In genomic region chr1:180215044-180215443, GRCm38 (mm10) we compare ENCODE assay signal across 8 mouse cellular contexts. TPM values are rescaled to one million over a fixed set of nuclear protein-coding genes. Genes with fewer than 3 reads are reported as not detected.
A peak's percentile ranks its signal among the peaks of the same experiment; 100 is the strongest.
DNase-seq lines count a peak whose midpoint lies in the region; ATAC-seq lines count a peak whose summit lies in the region.

No protein-coding gene starts in this region.

- peak; percentile 85 to 87 for DNase-seq in B cell, adult 2 months
- DNase-seq in adrenal gland, postnatal 10 days: peak; percentile 79
- peak; percentile 74 for DNase-seq in embryonic facial prominence, embryonic 10.5 days (ENCODE audit: low spot score)
- peak; percentile 64 for DNase-seq in heart, adult 8-10 months (ENCODE audit: low spot score)
- peak; percentile 56 for DNase-seq in liver, embryonic 11.5 days (ENCODE audit: low spot score)
- DNase-seq in natural killer cell, adult 2 months (ENCODE audit: low spot score in 2 of 2): peak; percentile 49 to 74

- H3K27me3 ChIP-seq in embryonic facial prominence, embryonic 10.5 days (replicated peaks; ENCODE audit: low read depth, poor library complexity, severe bottlenecking): no peaks in the 10 kb centered on the region
- H3K27me3 ChIP-seq in kidney, embryonic 14.5 days (ENCODE audit: control insufficient read depth, insufficient read depth, low read length): no peaks in the 10 kb centered on the region
- no peaks in the 10 kb centered on the region for H3K27me3 ChIP-seq in liver, embryonic 11.5 days (replicated peaks; ENCODE audit: control insufficient read depth, insufficient read depth, low read length)
- H3K27me3 ChIP-seq in stomach, embryonic 16.5 days (ENCODE audit: control insufficient read depth, insufficient read depth, low read length): no peaks in the 10 kb centered on the region

- 23% methylated on average over 4 of the region's 4 CpGs for WGBS in embryonic facial prominence, embryonic 10.5 days
- 24% methylated on average over 4 of the region's 4 CpGs for WGBS in kidney, embryonic 14.5 days
- WGBS in liver, embryonic 11.5 days: 20% methylated on average over 4 of the region's 4 CpGs
- 16% methylated on average over 4 of the region's 4 CpGs for WGBS in stomach, embryonic 16.5 days

- H3K4me2 ChIP-seq in kidney, embryonic 14.5 days (replicated peaks; ENCODE audit: low read depth, low read length): no peak overlapping the region
- H3K4me2 ChIP-seq in liver, embryonic 11.5 days: no peak overlapping the region
- no peak overlapping the region for H3K4me2 ChIP-seq in stomach, embryonic 16.5 days (ENCODE audit: low read depth, low read length)

- no peak overlapping the region for H3K27ac ChIP-seq in embryonic facial prominence, embryonic 10.5 days (replicated peaks)
- no peak overlapping the region for H3K27ac ChIP-seq in kidney, embryonic 14.5 days (ENCODE audit: low read depth, low read length)
- H3K27ac ChIP-seq in liver, embryonic 11.5 days (ENCODE audit: low read depth, low read length): no peak overlapping the region
- no peak overlapping the region for H3K27ac ChIP-seq in stomach, embryonic 16.5 days (ENCODE audit: low read length)

- H3K4me1 ChIP-seq in embryonic facial prominence, embryonic 10.5 days: no peaks in the 10 kb centered on the region
- H3K4me1 ChIP-seq in kidney, embryonic 14.5 days (ENCODE audit: control insufficient read depth, insufficient read depth, low read length): no peaks in the 10 kb centered on the region
- H3K4me1 ChIP-seq in liver, embryonic 11.5 days (replicated peaks; ENCODE audit: control insufficient read depth, insufficient read depth, low read length): no peaks in the 10 kb centered on the region; the same call in 1 of the 2 replicates
- no peaks in the 10 kb centered on the region for H3K4me1 ChIP-seq in stomach, embryonic 16.5 days (ENCODE audit: control insufficient read depth, insufficient read depth, low read length)

- H3K9me3 ChIP-seq in embryonic facial prominence, embryonic 10.5 days: no peaks in the 10 kb centered on the region
- no peaks in the 10 kb centered on the region for H3K9me3 ChIP-seq in kidney, embryonic 14.5 days (ENCODE audit: control insufficient read depth, low read length)
- no peaks in the 10 kb centered on the region for H3K9me3 ChIP-seq in liver, embryonic 11.5 days (ENCODE audit: control insufficient read depth, low read length)
- H3K9me3 ChIP-seq in stomach, embryonic 16.5 days (replicated peaks; ENCODE audit: control insufficient read depth, low read length): no peaks in the 10 kb centered on the region

- H3K9ac ChIP-seq in kidney, embryonic 14.5 days (ENCODE audit: low read depth, low read length): no peak overlapping the region
- H3K9ac ChIP-seq in liver, embryonic 11.5 days (ENCODE audit: low read depth, low read length): no peak overlapping the region
- no peak overlapping the region for H3K9ac ChIP-seq in stomach, embryonic 16.5 days (ENCODE audit: low read length)

- ATAC-seq in kidney, embryonic 14.5 days (ENCODE audit: low FRiP score, low TSS enrichment): peak; percentile 85
- ATAC-seq in liver, embryonic 11.5 days (replicated peaks; ENCODE audit: low FRiP score): peak; percentile 78; the same call in 1 of the 2 replicates
- peak; percentile 93 for ATAC-seq in stomach, embryonic 16.5 days (ENCODE audit: insufficient read depth, low FRiP score)

- H3K4me3 ChIP-seq in embryonic facial prominence, embryonic 10.5 days: no peak overlapping the region
- H3K4me3 ChIP-seq in kidney, embryonic 14.5 days (ENCODE audit: low read length): no peak overlapping the region
- H3K4me3 ChIP-seq in liver, embryonic 11.5 days (ENCODE audit: low read depth, low read length): no peak overlapping the region
- no peak overlapping the region for H3K4me3 ChIP-seq in stomach, embryonic 16.5 days (replicated peaks; ENCODE audit: low read length)

- no peaks in the 10 kb centered on the region for H3K36me3 ChIP-seq in embryonic facial prominence, embryonic 10.5 days (replicated peaks)
- no peaks in the 10 kb centered on the region for H3K36me3 ChIP-seq in kidney, embryonic 14.5 days (ENCODE audit: control insufficient read depth, insufficient read depth, low read length)
- H3K36me3 ChIP-seq in liver, embryonic 11.5 days (ENCODE audit: control insufficient read depth, insufficient read depth, low read length): no peaks in the 10 kb centered on the region
- no peaks in the 10 kb centered on the region for H3K36me3 ChIP-seq in stomach, embryonic 16.5 days (ENCODE audit: control insufficient read depth, insufficient read depth, low read length)

RNA-seq across cellular contexts. Expression of gene Coq8a, which starts 15.6 kb away (rescaled TPM):
- 1,000 to 10,000 TPM; 1,138 to 1,532 TPM for total RNA-seq in adrenal gland, postnatal 10 days (2021)
- 1.7 and 2.6 TPM in 2 replicates for polyA plus RNA-seq in embryonic facial prominence, embryonic 10.5 days (2016; fragmentation: Nextera tagmentation; extraction: Ambion mirVana)
- total RNA-seq in heart, adult 8-10 months (2022): 1,000 to 10,000 TPM in 1 of 4 experiments, 100 to 1,000 TPM in 3; 923 to 1,131 (median 957) TPM
- polyA plus RNA-seq in kidney, embryonic 14.5 days (2014; fragmentation: Nextera tagmentation; extraction: Ambion mirVana): 6.0 and 10.4 TPM in 2 replicates
- 6.7 and 9.3 TPM in 2 replicates for polyA plus RNA-seq in liver, embryonic 11.5 days (2014; fragmentation: Nextera tagmentation; extraction: Ambion mirVana)
- 25.7 and 38.3 TPM in 2 replicates for polyA plus RNA-seq in stomach, embryonic 16.5 days (2015; fragmentation: Nextera tagmentation; extraction: Ambion mirVana)

RNA-seq across cellular contexts. Expression of gene Psen2, which starts 48.2 kb away (rescaled TPM):
- total RNA-seq in adrenal gland, postnatal 10 days (2021): 10 to 100 TPM; 25.4 to 26.7 TPM
- polyA plus RNA-seq in embryonic facial prominence, embryonic 10.5 days (2016; fragmentation: Nextera tagmentation; extraction: Ambion mirVana): 7.1 and 7.2 TPM in 2 replicates
- total RNA-seq in heart, adult 8-10 months (2022): 10 to 100 TPM; 14.7 to 16.0 (median 15.3) TPM
- polyA plus RNA-seq in kidney, embryonic 14.5 days (2014; fragmentation: Nextera tagmentation; extraction: Ambion mirVana): 15.4 and 17.1 TPM in 2 replicates
- polyA plus RNA-seq in liver, embryonic 11.5 days (2014; fragmentation: Nextera tagmentation; extraction: Ambion mirVana): 30.9 and 31.3 TPM in 2 replicates
- 17.4 and 20.7 TPM in 2 replicates for polyA plus RNA-seq in stomach, embryonic 16.5 days (2015; fragmentation: Nextera tagmentation; extraction: Ambion mirVana)
